Mouse (Mus musculus) hindbrain, embryonic 15.5 days (tissue): ENCODE data around the gene Myo16. TPM values are rescaled to one million over a fixed set of nuclear protein-coding genes. Genes with fewer than 3 reads are reported as not detected.
A peak's percentile ranks its signal among the peaks of the same experiment; 100 is the strongest.

ENCODE experiments used
- ATAC-seq: fragments of 200-750 bp; cut with Nextera tagmentation; 2 replicates; pipeline ENCODE4 v1.8.0; 2017; ENCODE audit warnings: low read depth, moderate number of reproducible peaks, moderate TSS enrichment; ENCODE audit not compliant: low FRiP score
- H3K27ac ChIP-seq: fragments of 300-500 bp; sonication (generic); replicated peaks from 2 replicates; pipeline ENCODE4 v1.5.1; 2015; ENCODE audit warnings: mild to moderate bottlenecking, inconsistent platforms
- H3K27me3 ChIP-seq: fragments of 300-500 bp; sonication (generic); 2 replicates; pipeline ENCODE4 v1.6.1; 2015; ENCODE audit warnings: control low read depth, inconsistent platforms
- H3K36me3 ChIP-seq: fragments of 300-500 bp; sonication (generic); 2 replicates; pipeline ENCODE4 v1.6.1; 2015; ENCODE audit warnings: control low read depth, inconsistent platforms
- H3K4me1 ChIP-seq: fragments of 300-500 bp; sonication (generic); replicated peaks from 2 replicates; pipeline ENCODE4 v1.6.1; 2015; ENCODE audit warnings: control low read depth, inconsistent platforms
- H3K4me2 ChIP-seq: fragments of 300-500 bp; sonication (generic); 2 replicates; pipeline ENCODE4 v1.6.1; 2015; ENCODE audit warnings: moderate library complexity, mild to moderate bottlenecking, inconsistent platforms
- H3K4me3 ChIP-seq: fragments of 300-500 bp; sonication (generic); 2 replicates; pipeline ENCODE4 v1.5.1; 2015; ENCODE audit warnings: mild to moderate bottlenecking, inconsistent platforms
- H3K9ac ChIP-seq: fragments of 300-500 bp; sonication (generic); 2 replicates; pipeline ENCODE4 v1.6.1; 2015; ENCODE audit warnings: inconsistent platforms
- H3K9me3 ChIP-seq: fragments of 300-500 bp; sonication (generic); 2 replicates; pipeline ENCODE4 v1.6.1; 2016; ENCODE audit warnings: control low read depth, inconsistent platforms
- WGBS: fragments of 180-500 bp; shearing (Covaris S2); methylation state at CpG from one replicate; pipeline ENCODE4 v1.1.7; 2015; 5-methylcytosine and 5-hydroxymethylcytosine counted together
- polyA plus RNA-seq: library from polyadenylated mRNA; unstranded; fragments of >200 nt; fragmentation: Nextera tagmentation; extraction: Ambion mirVana; gene quantifications from 2 replicates; pipeline ENCODE4 v1.2.1, GENCODE M21; 2015

The Myo16 gene
- polyA plus RNA-seq, 1 experiment from 2014 or later = 5.5 TPM

DNA sequence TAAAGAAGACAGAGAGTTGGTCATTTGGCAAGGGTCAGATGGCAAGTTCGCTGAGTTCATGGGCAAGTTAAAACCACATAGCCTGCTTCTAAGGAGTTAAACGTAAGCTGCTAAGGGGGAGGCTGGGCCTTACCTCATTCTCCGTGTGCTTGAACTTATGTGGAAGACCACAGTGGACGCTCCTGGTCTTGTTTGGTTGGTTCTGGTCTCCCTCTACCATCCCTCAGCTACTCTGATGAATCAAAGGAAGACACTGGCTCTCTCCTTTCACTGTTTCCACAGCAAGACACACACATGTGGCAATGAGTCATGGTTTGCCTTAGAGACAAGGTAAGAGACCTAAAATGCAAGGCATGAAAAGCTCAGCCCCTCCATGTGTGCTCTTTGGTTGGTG is 453.1 kb downstream of the Myo16 start:
- H3K27me3 ChIP-seq = no peaks in the 10 kb centered on the region
- no peak overlapping the region for H3K4me3 ChIP-seq
- ATAC-seq = no peak
- no peaks in the 10 kb centered on the region for H3K36me3 ChIP-seq
- H3K4me2 ChIP-seq = no peak overlapping the region
- WGBS = 64% methylated on average over 4 of the region's 4 CpGs
- no peak overlapping the region for H3K9ac ChIP-seq
- H3K27ac ChIP-seq = no peak overlapping the region
- no peaks in the 10 kb centered on the region for H3K9me3 ChIP-seq
- H3K4me1 ChIP-seq = peaks cover 15% of the 10 kb centered on the region

DNA sequence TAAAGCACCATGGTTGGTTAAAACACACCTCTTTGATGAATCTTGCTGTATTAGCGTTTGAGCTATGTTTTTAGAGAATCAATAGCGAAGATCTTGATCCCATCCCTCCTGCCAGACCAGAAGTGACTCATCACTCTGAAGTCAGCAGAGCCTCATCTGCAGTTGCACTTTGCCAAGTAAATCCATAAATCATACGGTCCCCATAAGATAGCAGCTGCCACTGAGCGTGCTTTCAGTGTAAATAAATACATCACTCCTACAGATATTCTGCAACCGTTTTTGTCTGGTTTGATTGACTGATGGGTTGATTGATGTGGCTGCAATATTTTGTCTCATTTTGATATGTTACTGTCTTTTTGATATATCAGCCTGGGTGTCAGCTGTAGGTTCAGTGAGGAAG is 457.9 kb downstream of the Myo16 start:
- Histone ChIP-seq H3K4me3 (no peak overlapping the region), H3K9ac (no peak overlapping the region), H3K36me3 (no peaks in the 10 kb centered on the region), H3K9me3 (no peaks in the 10 kb centered on the region), H3K27ac (no peak overlapping the region), H3K4me1 (no peaks in the 10 kb centered on the region), H3K27me3 (no peaks in the 10 kb centered on the region), H3K4me2 (no peak overlapping the region)
- no peak for ATAC-seq
- 76% methylated on average over 5 of the region's 5 CpGs for WGBS

DNA sequence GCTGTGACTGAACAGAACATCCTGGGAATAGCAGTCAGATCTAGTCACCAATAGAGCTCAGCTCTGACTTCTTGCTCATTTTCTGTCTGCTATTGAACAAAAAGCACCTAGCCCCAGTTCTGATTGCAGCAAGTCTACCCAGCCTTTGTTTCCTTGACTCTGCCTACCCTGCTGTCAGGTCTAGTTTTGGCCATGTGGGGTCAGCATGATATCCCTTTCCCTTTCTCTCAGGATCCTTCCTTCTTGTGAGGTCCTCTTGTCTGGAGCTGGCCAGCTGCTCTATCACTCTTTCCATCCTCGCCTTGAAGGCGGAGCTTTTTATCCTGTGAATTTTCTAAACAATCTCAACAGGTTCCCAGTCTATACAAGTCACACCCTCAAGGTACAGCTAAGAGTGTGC is 459.7 kb downstream of the Myo16 start:
- Histone ChIP-seq H3K27ac (no peak overlapping the region), H3K4me3 (no peak overlapping the region), H3K9ac (no peak overlapping the region), H3K27me3 (no peaks in the 10 kb centered on the region), H3K9me3 (no peaks in the 10 kb centered on the region), H3K36me3 (no peaks in the 10 kb centered on the region), H3K4me1 (no peaks in the 10 kb centered on the region), H3K4me2 (no peak overlapping the region)
- WGBS = 76% methylated on average over 2 of the region's 2 CpGs
- no peak for ATAC-seq

DNA sequence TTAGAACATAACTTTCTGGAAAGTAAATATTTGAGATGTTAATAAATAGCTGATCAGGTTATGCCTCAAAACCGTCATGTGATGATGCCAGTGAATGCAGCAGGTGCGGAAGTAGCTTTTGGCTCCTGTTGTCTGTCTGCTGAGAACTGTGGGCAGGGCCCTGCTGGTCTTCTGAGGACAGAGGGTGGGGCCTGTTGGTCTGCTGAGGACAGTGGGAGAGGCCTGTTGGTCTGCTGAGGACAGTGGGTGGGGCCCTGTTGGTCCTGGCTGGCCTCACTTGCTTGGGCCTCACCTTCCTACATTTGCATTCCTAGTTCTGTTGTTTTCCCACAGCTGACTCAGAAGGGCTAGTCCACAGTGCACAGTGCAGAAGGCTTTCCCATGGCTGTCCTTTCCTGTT is 466.0 kb downstream of the Myo16 start:
- Histone ChIP-seq H3K36me3 (no peaks in the 10 kb centered on the region), H3K4me3 (no peak overlapping the region), H3K9ac (no peak overlapping the region), H3K27me3 (no peaks in the 10 kb centered on the region), H3K27ac (no peak overlapping the region), H3K9me3 (no peaks in the 10 kb centered on the region), H3K4me2 (no peak overlapping the region), H3K4me1 (no peaks in the 10 kb centered on the region)
- 89% methylated on average over 2 of the region's 2 CpGs for WGBS
- ATAC-seq = no peak

DNA sequence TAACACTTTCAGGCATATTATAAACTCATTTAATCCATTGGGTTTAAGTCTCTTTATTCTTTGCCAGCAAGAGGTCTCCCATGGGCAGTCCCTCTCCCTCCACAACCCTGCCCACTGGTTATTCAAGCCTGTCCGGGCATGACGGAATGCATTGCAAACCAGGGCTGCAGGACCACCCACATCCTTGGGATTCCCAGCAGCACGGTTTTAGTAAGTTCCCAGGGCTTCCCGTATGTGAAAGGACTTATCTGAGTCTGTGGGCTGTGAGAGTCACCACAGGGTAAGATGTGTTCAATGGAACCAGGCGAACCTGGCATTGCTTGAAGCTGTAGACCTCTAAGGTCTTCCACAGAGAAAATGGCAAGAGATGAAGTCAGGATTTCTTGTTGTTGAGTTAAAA is 471.6 kb downstream of the Myo16 start:
- no peak for ATAC-seq

DNA sequence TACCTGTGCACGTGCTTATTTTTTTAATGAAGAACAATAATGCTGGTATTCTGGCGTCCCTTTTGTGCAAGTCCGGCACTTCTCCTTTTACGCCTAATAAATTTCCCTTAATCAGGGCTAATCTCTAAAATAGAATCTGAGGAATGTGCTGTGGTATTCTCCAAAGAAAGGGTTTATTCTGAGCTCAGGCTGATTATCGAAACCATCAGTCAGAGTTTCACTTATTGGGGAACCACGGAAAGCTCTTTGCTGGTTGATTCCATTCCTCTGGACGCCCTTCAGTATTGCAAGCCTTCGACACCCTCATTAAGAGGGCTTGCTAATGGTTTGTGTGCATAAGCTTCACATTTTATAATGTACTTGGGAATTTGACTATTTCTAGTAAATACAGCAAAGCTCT is 475.0 kb downstream of the Myo16 start:
- no peak for ATAC-seq
- peaks cover 17% of the 10 kb centered on the region; the same call in 1 of the 2 replicates for H3K4me1 ChIP-seq
- WGBS = 64% methylated on average over 8 of the region's 8 CpGs
- no peaks in the 10 kb centered on the region for H3K27me3 ChIP-seq
- H3K36me3 ChIP-seq = no peaks in the 10 kb centered on the region
- H3K4me3 ChIP-seq = no peak overlapping the region
- H3K27ac ChIP-seq = no peak overlapping the region
- no peak overlapping the region for H3K9ac ChIP-seq
- H3K4me2 ChIP-seq = no peak overlapping the region
- no peaks in the 10 kb centered on the region for H3K9me3 ChIP-seq

More for the DNA sequence above, 471.6 kb downstream of the Myo16 start:
- Histone ChIP-seq H3K4me1 (peaks cover 11% of the 10 kb centered on the region; the same call in 1 of the 2 replicates), H3K9ac (no peak overlapping the region), H3K27me3 (no peaks in the 10 kb centered on the region), H3K4me3 (no peak overlapping the region), H3K36me3 (no peaks in the 10 kb centered on the region), H3K4me2 (no peak overlapping the region), H3K27ac (no peak overlapping the region), H3K9me3 (no peaks in the 10 kb centered on the region)
- WGBS = 16% methylated on average over 5 of the region's 5 CpGs

DNA sequence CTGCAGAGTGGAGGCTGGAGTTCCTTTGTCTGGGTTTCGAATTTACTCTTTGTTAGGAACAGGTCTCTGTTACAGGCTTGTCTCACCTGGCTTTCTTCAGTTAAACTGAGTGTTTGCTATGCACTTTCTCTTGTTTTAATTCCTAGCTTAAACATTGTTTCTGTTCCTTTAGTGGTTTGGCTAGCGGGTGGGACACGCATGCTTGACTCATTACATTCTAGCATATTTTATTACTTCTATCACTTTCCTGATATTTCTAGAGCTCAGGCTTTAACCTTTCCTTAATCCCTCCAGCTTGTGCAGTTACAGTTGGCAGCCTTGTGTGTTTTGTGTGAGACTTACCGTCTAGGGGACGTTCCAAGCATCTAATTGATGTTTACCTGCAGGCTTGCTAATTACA is 476.2 kb downstream of the Myo16 start:
- 47% methylated on average over 5 of the region's 5 CpGs for WGBS
- Histone ChIP-seq H3K9ac (no peak overlapping the region), H3K27me3 (no peaks in the 10 kb centered on the region), H3K36me3 (no peaks in the 10 kb centered on the region), H3K4me1 (peaks cover 17% of the 10 kb centered on the region; the same call in 1 of the 2 replicates), H3K4me2 (no peak overlapping the region), H3K27ac (no peak overlapping the region), H3K9me3 (no peaks in the 10 kb centered on the region), H3K4me3 (no peak overlapping the region)
- ATAC-seq = no peak

DNA sequence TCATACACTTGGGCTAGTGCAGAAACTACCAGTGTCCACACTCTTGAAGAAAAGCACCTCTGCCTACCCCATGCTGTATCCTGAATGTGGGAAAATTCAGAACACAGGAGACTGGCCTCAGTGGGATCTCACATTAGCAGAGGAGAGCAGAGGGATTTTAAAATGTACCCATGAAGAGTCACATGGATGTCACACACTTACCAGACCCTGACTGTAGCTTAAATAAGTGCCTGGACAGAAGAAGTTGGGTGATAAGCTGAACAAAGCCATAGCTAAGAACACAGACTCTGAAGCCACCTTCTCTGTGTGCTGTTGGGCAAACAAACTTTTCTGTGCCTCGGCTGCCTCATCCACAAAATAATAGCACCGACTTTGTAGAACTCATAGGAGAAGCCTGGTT is 477.3 kb downstream of the Myo16 start:
- H3K27me3 ChIP-seq = no peaks in the 10 kb centered on the region
- no peak overlapping the region for H3K9ac ChIP-seq
- no peak overlapping the region for H3K27ac ChIP-seq
- ATAC-seq = no peak
- H3K4me2 ChIP-seq = no peak overlapping the region
- 85% methylated on average over 2 of the region's 2 CpGs for WGBS
- no peaks in the 10 kb centered on the region for H3K36me3 ChIP-seq
- H3K4me3 ChIP-seq = no peak overlapping the region
- no peaks in the 10 kb centered on the region for H3K9me3 ChIP-seq
- H3K4me1 ChIP-seq = peaks cover 17% of the 10 kb centered on the region; the same call in 1 of the 2 replicates

DNA sequence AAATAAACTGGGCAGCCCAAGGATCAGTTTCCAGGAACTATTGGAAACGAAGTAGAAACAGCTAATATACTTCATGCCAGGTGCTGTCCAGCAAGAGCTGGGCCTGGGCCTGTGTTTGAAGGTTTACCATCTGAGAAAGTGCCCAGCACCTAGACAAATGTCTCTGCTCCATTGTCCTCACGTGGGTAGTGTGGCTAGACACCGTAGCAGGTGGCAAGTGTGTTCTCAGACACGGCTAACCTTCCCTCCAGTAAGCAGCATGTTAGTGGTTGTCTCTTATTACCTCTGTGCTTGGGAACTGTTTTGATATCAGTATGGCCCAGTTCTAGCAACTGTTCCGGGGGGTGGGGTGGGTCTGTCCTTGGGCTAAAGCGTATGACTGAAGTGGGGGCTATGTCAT is 478.9 kb downstream of the Myo16 start:
- H3K36me3 ChIP-seq = no peaks in the 10 kb centered on the region
- no peaks in the 10 kb centered on the region for H3K9me3 ChIP-seq
- 80% methylated on average over 6 of the region's 6 CpGs for WGBS
- peaks cover 17% of the 10 kb centered on the region; the same call in 1 of the 2 replicates for H3K4me1 ChIP-seq
- no peaks in the 10 kb centered on the region for H3K27me3 ChIP-seq
- H3K4me3 ChIP-seq = no peak overlapping the region
- no peak for ATAC-seq
- no peak overlapping the region for H3K4me2 ChIP-seq
- no peak overlapping the region for H3K9ac ChIP-seq
- H3K27ac ChIP-seq = no peak overlapping the region

DNA sequence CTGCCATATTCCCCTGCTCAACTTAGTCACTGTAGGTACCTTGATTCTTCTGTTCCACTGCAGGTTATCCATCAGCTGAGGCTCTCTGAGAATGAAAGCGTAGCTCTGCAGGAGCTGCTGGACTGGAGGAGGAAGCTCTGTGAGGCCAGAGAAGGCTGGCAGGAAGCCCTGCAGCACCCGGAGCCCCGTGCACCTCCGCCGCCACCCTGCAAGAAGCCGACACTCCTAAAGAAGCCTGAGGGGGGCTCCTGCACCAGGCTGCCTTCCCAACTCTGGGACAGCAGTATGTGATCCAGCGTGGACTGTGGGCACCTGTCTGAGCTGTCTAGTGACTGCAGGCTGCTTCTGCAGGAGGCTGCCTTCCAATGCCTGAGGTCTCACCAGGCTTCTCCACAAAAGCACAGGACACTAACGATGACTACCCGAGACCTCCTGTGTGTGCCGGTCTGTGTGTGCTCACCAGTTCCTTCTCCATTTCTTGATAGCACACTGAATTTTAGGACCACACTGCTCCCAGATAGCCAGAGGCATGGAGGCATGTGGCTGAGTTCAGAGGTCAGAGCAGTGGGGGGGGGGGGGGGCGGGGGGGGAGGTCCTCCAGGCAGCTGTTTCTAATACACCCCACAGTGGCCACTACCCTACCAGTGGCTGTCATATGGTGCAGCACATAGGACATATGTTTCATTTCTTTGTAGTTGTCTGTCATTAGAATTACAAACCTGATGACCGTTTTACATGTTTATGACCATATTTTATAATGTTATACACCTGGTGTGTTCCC is 479.8 kb downstream of the Myo16 start:
- no peak overlapping the region for H3K4me2 ChIP-seq
- no peaks in the 10 kb centered on the region for H3K27me3 ChIP-seq
- H3K36me3 ChIP-seq = no peaks in the 10 kb centered on the region
- H3K9ac ChIP-seq = no peak overlapping the region
- WGBS = 60% methylated on average over 12 of the region's 12 CpGs
- peaks cover 16% of the 10 kb centered on the region; the same call in 1 of the 2 replicates for H3K4me1 ChIP-seq
- no peak overlapping the region for H3K4me3 ChIP-seq
- ATAC-seq = peak; percentile 32; the same call in 1 of the 2 replicates
- no peaks in the 10 kb centered on the region for H3K9me3 ChIP-seq
- no peak overlapping the region for H3K27ac ChIP-seq

DNA sequence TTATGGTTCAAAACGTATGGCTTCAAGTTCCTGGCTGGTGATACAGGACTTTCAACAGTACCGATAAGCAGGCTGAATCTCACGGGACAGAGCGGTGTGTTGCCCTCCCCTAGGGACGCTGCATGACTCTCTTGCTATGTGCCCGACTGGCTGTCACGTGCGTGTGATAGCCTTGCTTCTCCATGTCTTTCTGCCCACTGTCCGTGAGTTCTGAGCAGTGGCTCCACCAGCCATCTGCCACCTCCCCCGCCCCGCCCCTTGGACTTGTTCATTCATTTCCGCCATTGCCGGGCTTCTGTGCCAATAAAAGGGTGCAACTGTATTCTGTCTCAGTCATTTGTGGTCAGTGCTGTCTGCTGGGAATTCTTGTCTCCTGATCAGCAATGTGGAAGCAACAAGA is 480.7 kb downstream of the Myo16 start:
- no peak for ATAC-seq
- H3K9ac ChIP-seq = no peak overlapping the region
- no peak overlapping the region for H3K27ac ChIP-seq
- H3K27me3 ChIP-seq = no peaks in the 10 kb centered on the region
- no peaks in the 10 kb centered on the region for H3K36me3 ChIP-seq
- H3K4me3 ChIP-seq = no peak overlapping the region
- H3K9me3 ChIP-seq = no peaks in the 10 kb centered on the region
- WGBS = 61% methylated on average over 13 of the region's 13 CpGs
- peaks cover 14% of the 10 kb centered on the region; the same call in 1 of the 2 replicates for H3K4me1 ChIP-seq
- H3K4me2 ChIP-seq = no peak overlapping the region

DNA sequence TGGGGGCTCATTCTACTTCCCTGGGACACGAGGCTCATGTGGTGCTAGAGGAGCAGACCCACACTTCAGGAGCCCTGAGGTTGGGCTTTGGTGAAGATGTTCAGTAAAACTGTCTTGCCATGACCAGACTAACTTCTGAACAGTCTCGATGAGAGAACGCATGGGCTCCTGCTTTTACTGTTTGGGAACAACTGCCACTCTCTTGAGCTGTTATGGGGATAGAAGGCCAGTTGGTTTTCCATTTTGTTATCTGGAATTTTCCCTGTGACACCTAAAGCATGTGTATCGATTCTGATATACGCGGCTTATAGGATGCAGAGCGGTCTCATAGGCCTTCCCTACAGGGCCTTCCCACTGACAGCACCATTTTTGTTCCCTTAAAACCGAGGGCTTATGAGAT is 485.2 kb downstream of the Myo16 start:
- Histone ChIP-seq H3K4me1 (no peaks in the 10 kb centered on the region; the same call in 1 of the 2 replicates), H3K9ac (no peak overlapping the region), H3K4me2 (no peak overlapping the region), H3K27me3 (no peaks in the 10 kb centered on the region), H3K27ac (no peak overlapping the region), H3K4me3 (no peak overlapping the region), H3K9me3 (no peaks in the 10 kb centered on the region), H3K36me3 (no peaks in the 10 kb centered on the region)
- ATAC-seq = no peak
- WGBS = 94% methylated on average over 8 of the region's 8 CpGs
